Mouse (Mus musculus) olfactory bulb, adult 2 months (tissue): ENCODE results near the gene C1qtnf5.

Source experiments
- CTCF ChIP-seq: fragments of 200-500 bp; IDR thresholded peaks from 2 replicates; pipeline ENCODE4 v1.5.1; 2012; ENCODE audit warnings: low read depth, mild to moderate bottlenecking, low read length, moderate library complexity; ENCODE audit not compliant: insufficient read depth
- POLR2A ChIP-seq: fragments of 200-500 bp; IDR thresholded peaks from 2 replicates; pipeline ENCODE4 v1.6.1; 2012; ENCODE audit warnings: mild to moderate bottlenecking, low read depth, low read length, moderate library complexity; ENCODE audit not compliant: insufficient read depth

DNA sequence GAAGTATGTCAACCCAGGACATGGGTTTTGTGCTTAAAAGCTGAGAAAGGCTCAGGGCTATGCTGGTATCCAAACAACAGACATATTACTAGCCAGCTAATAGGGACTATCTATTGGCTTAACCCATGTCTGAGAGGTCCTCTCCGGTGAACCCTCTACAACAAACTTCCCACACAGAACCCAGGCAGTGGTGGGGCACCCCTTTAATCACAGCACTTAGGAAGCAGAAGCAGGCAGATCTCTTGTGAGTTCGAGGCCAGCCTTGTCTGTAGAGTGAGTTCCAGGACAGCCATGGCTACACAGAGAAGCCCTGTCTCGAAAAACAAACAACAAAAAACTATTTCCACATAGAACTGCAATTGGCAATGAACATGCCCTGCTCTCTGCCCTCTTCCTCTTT is 19.7 kb downstream of the C1qtnf5 start:
- TF ChIP-seq POLR2A (no peak), CTCF (no peak)
